Mouse (Mus musculus): ENCODE results near the gene Gins3. TPM values are rescaled to one million over a fixed set of nuclear protein-coding genes. Genes with fewer than 3 reads are reported as not detected.

Gene Gins3
- polyA plus RNA-seq, 1 experiment from 2014 or later: 28.0 TPM

DNA sequence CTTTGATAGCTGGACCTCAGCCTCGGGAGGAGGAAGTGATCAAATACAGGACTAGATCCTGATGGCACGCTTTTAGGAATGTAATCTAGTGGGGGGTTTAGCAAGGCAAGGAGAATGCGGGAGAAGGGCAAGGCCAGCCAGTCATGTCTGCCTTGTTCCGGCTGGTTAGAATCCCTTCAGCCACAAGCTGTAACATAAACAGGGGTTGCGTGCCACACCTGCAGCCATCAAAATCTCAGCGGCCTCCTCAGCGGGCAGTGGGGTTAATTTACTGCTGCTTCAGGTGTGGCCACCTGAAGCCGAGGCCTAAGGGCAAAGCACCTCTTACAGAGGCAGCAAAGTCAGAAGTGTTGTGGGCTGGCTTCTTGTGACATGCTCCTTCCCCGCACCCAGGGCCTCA lies 43.4 kb downstream of the Gins3 start, which contains the start of gene Ndrg4:
Ndrg4 (plus strand) TSS at position 350 of the 400 bp plus-strand sequence.
- Histone ChIP-seq H3K4me1 (replicated peaks) (peaks cover 23% of the 10 kb centered on the region), H3K27me3 (ENCODE audit: insufficient read depth, poor library complexity, severe bottlenecking) (peaks cover 85% of the 10 kb centered on the region), H3K36me3 (no peaks in the 10 kb centered on the region), H3K4me3 (peak within 1 kb of the TSS; percentile 67), H3K9me3 (no peaks in the 10 kb centered on the region), H3K27ac (peak within 1 kb of the TSS; percentile 79)
- no peak for DNase-seq (ENCODE audit: low spot score)
- 44% methylated on average over 9 of the region's 9 CpGs for WGBS

DNA sequence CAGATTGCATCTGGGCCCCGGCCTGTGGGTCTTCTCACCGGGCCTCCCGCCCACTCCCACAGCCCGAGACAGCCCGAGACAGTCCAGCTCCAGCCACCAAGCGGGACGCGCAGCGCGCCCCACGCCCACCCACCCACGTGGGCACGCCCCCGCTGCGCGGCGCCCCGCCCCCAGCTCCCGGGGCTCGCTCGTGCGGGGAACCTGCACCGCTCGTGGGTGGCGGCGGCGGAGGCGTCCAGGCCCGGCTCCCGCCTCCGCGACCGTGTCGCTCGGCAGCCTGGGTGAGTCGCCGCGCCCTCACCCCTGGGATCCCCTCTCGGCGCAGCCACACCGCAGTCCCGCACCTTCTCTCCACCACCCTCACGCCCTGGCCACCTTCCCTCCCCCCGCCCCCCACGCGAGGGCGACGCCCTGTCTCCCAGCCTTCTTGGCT lies 44.4 kb downstream of the Gins3 start:
- H3K36me3 ChIP-seq: no peaks in the 10 kb centered on the region
- peaks cover 23% of the 10 kb centered on the region for H3K4me1 ChIP-seq (replicated peaks)
- H3K27ac ChIP-seq: peak overlapping the region; percentile 79
- WGBS: under 1% methylated on average over 29 of the region's 48 CpGs
- no peaks in the 10 kb centered on the region for H3K9me3 ChIP-seq
- no peak for DNase-seq (ENCODE audit: low spot score)
- H3K27me3 ChIP-seq (ENCODE audit: insufficient read depth, poor library complexity, severe bottlenecking): peaks cover 87% of the 10 kb centered on the region
- peak overlapping the region; percentile 67 for H3K4me3 ChIP-seq

DNA sequence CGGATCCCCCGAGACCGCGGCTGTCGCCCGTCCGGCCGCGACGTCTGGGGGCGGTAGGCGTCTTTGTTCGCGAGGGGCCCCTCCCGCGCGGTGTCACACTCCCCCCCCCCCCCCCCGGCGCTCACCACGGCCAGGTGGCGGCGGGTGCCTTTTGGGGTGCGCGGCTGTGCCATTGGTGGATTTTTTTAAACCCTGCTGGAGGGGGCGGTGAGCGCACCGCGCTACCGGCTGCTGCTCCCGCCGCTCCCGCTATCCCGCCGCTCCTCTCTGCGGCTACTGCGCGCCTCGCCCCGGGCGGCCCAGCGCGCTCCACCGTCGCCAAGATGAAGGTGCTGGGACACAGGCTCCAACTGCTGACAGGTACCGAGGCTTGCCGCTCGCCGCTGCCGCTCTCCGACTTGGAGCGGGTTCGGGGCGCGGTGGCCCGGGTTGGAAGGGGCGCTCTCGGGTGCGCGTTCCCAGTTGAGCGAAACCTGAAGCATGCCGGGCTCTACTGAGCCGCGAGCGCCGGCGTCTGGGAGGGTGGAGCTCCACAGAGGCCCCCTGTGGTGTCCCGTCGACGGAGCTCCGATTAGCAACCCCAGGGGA lies 44.9 kb downstream of the Gins3 start:
- Histone ChIP-seq H3K36me3 (no peaks in the 10 kb centered on the region), H3K4me3 (peak overlapping the region; percentile 67), H3K27ac (peak overlapping the region; percentile 79), H3K9me3 (no peaks in the 10 kb centered on the region), H3K4me1 (replicated peaks) (peaks cover 23% of the 10 kb centered on the region), H3K27me3 (ENCODE audit: insufficient read depth, poor library complexity, severe bottlenecking) (peaks cover 86% of the 10 kb centered on the region)
- WGBS: under 1% methylated on average over 67 of the region's 70 CpGs
- peak; percentile 36 for DNase-seq (ENCODE audit: low spot score)

DNA sequence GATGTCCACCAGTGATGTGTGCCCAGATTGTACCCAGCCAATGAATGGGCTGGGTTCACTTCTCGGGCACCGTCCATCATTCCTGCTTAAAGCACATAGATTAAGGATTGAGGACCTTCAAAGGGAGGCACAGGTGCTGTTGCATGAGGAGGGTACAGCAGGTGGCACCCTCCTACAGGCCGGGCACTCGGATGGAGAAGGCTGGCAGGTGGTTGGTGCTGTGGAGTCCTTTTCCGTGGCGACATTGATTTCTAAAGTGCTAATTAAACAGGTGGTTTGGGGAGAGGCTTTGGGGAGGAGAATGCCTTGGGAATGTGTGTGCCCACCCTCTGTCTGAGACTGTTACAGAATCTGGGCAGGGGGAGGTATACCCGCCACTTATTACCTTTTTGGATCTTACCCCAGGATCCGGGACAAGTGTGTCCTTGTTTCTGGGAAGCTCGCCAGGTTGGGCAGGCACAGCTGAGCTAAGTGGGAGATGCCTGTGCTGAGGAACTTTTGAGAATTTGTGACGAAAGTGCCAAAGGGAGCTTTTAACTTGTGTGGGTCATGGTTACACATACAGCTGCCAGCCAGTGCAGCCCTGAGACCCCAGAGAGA lies 54.9 kb downstream of the Gins3 start:
- WGBS: 87% methylated on average over 10 of the region's 10 CpGs
- H3K27me3 ChIP-seq (ENCODE audit: insufficient read depth, poor library complexity, severe bottlenecking): peaks cover 8% of the 10 kb centered on the region; the same call in 1 of the 2 replicates
- H3K4me3 ChIP-seq: no peak overlapping the region
- H3K9me3 ChIP-seq: no peaks in the 10 kb centered on the region
- no peak overlapping the region for H3K27ac ChIP-seq
- no peak for DNase-seq (ENCODE audit: low spot score)
- no peaks in the 10 kb centered on the region for H3K36me3 ChIP-seq
- no peaks in the 10 kb centered on the region for H3K4me1 ChIP-seq (replicated peaks)

DNA sequence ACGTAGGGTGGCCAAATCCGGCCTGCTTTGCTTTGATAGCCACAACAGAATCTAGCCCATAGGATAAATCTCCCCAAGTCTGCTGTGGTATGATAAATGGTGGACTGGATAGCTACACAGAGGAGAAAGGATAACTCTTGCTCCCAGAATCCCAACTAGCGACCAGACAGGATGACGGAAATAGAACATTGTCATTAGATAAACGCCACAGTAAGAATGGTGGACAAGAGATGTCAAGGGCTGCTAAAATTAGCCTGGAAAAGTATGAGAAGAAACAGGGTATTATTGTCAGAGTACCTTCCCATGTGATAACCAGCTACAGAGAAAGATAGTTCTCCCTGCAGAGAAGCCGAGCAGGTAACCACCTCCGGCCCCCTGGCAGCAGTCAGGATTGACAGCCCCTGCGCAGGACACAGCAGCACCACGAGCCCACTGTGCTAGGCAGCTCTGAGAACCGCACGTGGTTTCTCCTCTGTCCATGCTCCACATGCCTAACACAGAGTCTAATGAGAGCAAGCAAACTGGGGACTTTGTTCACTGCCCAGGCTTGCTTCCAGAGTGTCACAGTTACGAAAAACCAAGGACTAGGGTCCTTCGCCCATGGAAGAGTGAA lies 57.8 kb downstream of the Gins3 start:
- no peak for DNase-seq (ENCODE audit: low spot score)
- Histone ChIP-seq H3K36me3 (no peaks in the 10 kb centered on the region), H3K4me3 (no peak overlapping the region), H3K9me3 (no peaks in the 10 kb centered on the region), H3K4me1 (replicated peaks) (peaks cover 15% of the 10 kb centered on the region), H3K27ac (no peak overlapping the region), H3K27me3 (ENCODE audit: insufficient read depth, poor library complexity, severe bottlenecking) (peaks cover 29% of the 10 kb centered on the region)
- 85% methylated on average over 13 of the region's 13 CpGs for WGBS

DNA sequence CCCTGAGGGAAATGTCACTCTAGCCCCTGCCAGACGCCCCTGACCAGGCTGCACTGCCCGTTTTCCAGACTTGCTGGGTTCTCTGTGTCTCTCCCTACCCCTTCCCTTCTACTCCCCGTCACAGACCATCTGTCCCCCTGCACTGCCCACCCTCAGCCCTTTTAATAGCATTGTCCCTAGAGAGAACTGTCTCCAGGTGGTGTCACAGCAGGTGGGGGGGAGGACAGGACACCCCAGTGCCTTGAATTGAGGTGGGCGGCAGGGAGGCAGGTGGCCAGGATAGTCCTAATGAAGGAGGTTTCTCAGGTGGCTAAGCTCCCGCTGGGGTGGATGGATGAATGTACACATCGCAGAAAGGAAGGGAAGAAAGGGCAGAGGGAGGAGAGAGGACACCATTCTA lies 61.4 kb downstream of the Gins3 start:
- Histone ChIP-seq H3K4me3 (no peak overlapping the region), H3K27me3 (ENCODE audit: insufficient read depth, poor library complexity, severe bottlenecking) (peaks cover 44% of the 10 kb centered on the region), H3K27ac (peak overlapping the region; percentile 64; the same call in 1 of the 2 replicates), H3K4me1 (replicated peaks) (peaks cover 15% of the 10 kb centered on the region), H3K36me3 (no peaks in the 10 kb centered on the region), H3K9me3 (no peaks in the 10 kb centered on the region)
- WGBS: 11% methylated on average over 6 of the region's 6 CpGs
- no peak for DNase-seq (ENCODE audit: low spot score)

Other genes starting within 250 kb of the Gins3 start
- 135 and 146 TPM in 2 replicates for gene Cfap20, start 198.6 kb upstream of the Gins3 start, polyA plus RNA-seq (2016; fragmentation: Nextera tagmentation; extraction: Ambion mirVana)
- 10.4 and 12.4 TPM in 2 replicates for gene Csnk2a2, start 143.4 kb upstream of the Gins3 start, polyA plus RNA-seq (2016; fragmentation: Nextera tagmentation; extraction: Ambion mirVana)
- gene Ccdc113, start 99.4 kb upstream of the Gins3 start, polyA plus RNA-seq (2016; fragmentation: Nextera tagmentation; extraction: Ambion mirVana): 0.98 and 2.6 TPM in 2 replicates
- not detected in 2 replicates for gene Prss54, start 57.1 kb upstream of the Gins3 start, polyA plus RNA-seq (2016; fragmentation: Nextera tagmentation; extraction: Ambion mirVana)
- gene Ndrg4, start 43.5 kb downstream of the Gins3 start, polyA plus RNA-seq (2016; fragmentation: Nextera tagmentation; extraction: Ambion mirVana): 27.5 and 51.8 TPM in 2 replicates
- 20.3 and 23.4 TPM in 2 replicates for gene Setd6, start 82.4 kb downstream of the Gins3 start, polyA plus RNA-seq (2016; fragmentation: Nextera tagmentation; extraction: Ambion mirVana)
- gene Cnot1, start 174.0 kb downstream of the Gins3 start, polyA plus RNA-seq (2016; fragmentation: Nextera tagmentation; extraction: Ambion mirVana): 77.3 and 97.3 TPM in 2 replicates
- gene Sap18b, start 191.9 kb downstream of the Gins3 start, polyA plus RNA-seq (2016; fragmentation: Nextera tagmentation; extraction: Ambion mirVana): 387 and 390 TPM in 2 replicates
- 17.3 and 17.4 TPM in 2 replicates for gene Slc38a7, start 220.1 kb downstream of the Gins3 start, polyA plus RNA-seq (2016; fragmentation: Nextera tagmentation; extraction: Ambion mirVana)